Comparison of ENCODE assay signal across 29 mouse cellular contexts in genomic region chr11:109716981-109717380, GRCm38 (mm10). TPM values are rescaled to one million over a fixed set of nuclear protein-coding genes. Genes with fewer than 3 reads are reported as not detected.
DNase-seq lines count a peak whose midpoint lies in the region; ATAC-seq and TF ChIP-seq lines count a peak whose summit lies in the region.
"Had no signal": no experiment of that assay in that cellular context is flagged by ENCODE, and none has a peak within 500 bp of the region (broad histone marks: within the 10 kb centered on the region; RNA-seq: fewer than 3 reads in every experiment).

No protein-coding gene starts in this region.

- ATAC-seq in frontal cortex, adult (ENCODE audit: low TSS enrichment): 0 out of 2 replicates have a peak, but pooled peaks have one; percentile 6
- no peak for ATAC-seq in erythroblast, adult 5-6 weeks (replicated peaks; ENCODE audit: low FRiP score, poor library complexity, severe bottlenecking)
- ATAC-seq: inflammation-experienced regulatory T-cells, adult 6 months; liver, embryonic 12.5 days; liver, postnatal 0 days; lung, postnatal 0 days had no signal

- no peaks in the 10 kb centered on the region for H3K27me3 ChIP-seq in myocyte (ENCODE audit: control insufficient read depth, insufficient read depth, insufficient read length)
- H3K27me3 ChIP-seq: CH12.LX had no signal

- TF ChIP-seq CTCF in layer of hippocampus, adult 2 months (conservative IDR thresholded peaks at IDR 0.05): no peak

- H3ac ChIP-seq in myocyte (ENCODE audit: control insufficient read depth, insufficient read length): no peak overlapping the region

- peaks cover 64% of the 10 kb centered on the region for H3K79me2 ChIP-seq in myocyte (ENCODE audit: control insufficient read depth, insufficient read depth)

- peak overlapping the region; percentile 74; the same call in 1 of the 2 replicates for H3K27ac ChIP-seq in layer of hippocampus, adult 2 months
- H3K27ac ChIP-seq: forebrain, embryonic 12.5 days; hindbrain, embryonic 14.5 days; kidney, embryonic 15.5 days; liver, embryonic 12.5 days; midbrain, embryonic 12.5 days; neural tube, embryonic 13.5 days had no signal

- no peak overlapping the region for H3K4me3 ChIP-seq in layer of hippocampus, adult 2 months
- H3K4me3 ChIP-seq in myocyte: no peak overlapping the region
- H3K4me3 ChIP-seq: forebrain, embryonic 12.5 days; kidney, embryonic 15.5 days; liver, embryonic 12.5 days; megakaryocyte, embryonic 14.5 days; midbrain, embryonic 12.5 days; neural tube, embryonic 13.5 days had no signal

- peak overlapping the region; percentile 87 for H3K4me2 ChIP-seq in myocyte (ENCODE audit: low read depth)
- H3K4me2 ChIP-seq: forebrain, embryonic 12.5 days; heart, embryonic 11.5 days; hindbrain, embryonic 14.5 days; kidney, embryonic 15.5 days; liver, embryonic 12.5 days; midbrain, embryonic 12.5 days; neural tube, embryonic 13.5 days had no signal

- peak; percentile 3 for DNase-seq in cerebellum, adult 11-12 months
- no peak for DNase-seq in cerebellum, postnatal 36 days
- DNase-seq in frontal cortex, postnatal 10 days (ENCODE audit: low spot score in 2 of 2): no peak
- no peak for DNase-seq in layer of hippocampus, adult 2 months (ENCODE audit: low spot score in 2 of 2)
- DNase-seq in layer of hippocampus, adult 18-20 months (ENCODE audit: low spot score in 2 of 2): no peak
- DNase-seq: adrenal gland, postnatal 10 days; cerebellum, postnatal 25 days; heart, postnatal 4 days; kidney, adult 18-20 months; kidney, postnatal 25 days; liver, postnatal 0 days; lung, postnatal 4 days; right cerebral cortex, postnatal 4 days; thymus, adult 2 months; thymus, postnatal 36 days had no signal

- H3K36me3 ChIP-seq in myocyte (ENCODE audit: control insufficient read depth, insufficient read depth): no peaks in the 10 kb centered on the region
- H3K36me3 ChIP-seq: forebrain, embryonic 12.5 days; kidney, embryonic 15.5 days; liver, embryonic 12.5 days; midbrain, embryonic 12.5 days; neural tube, embryonic 13.5 days had no signal

- TF ChIP-seq POLR2A in myocyte (IDR thresholded peaks at IDR 0.05; ENCODE audit: insufficient read length, low read depth): no peak

TF ChIP-seq in myocyte, 11 proteins besides CTCF, POLR2A, EP300 and RAD21:
- TF ChIP-seq E2F4 (IDR thresholded peaks at IDR 0.05; ENCODE audit: insufficient read depth): no peak
- no peak for TF ChIP-seq REST (IDR thresholded peaks at IDR 0.05; ENCODE audit: insufficient read depth, insufficient read length)
- TF ChIP-seq CEBPB (IDR thresholded peaks at IDR 0.05; ENCODE audit: insufficient read depth, poor library complexity, severe bottlenecking): no peak
- peak in 1 of 3 experiments; percentile 7 for TF ChIP-seq MYOG (IDR thresholded peaks at IDR 0.05; ENCODE audit: control insufficient read depth in 1 of 3, insufficient read depth in 1 of 3, insufficient read length in 2 of 3, low read depth in 2 of 3)

RNA-seq across cellular contexts. Expression of gene Fam20a, which starts 5.1 kb away (rescaled TPM):
- total RNA-seq in layer of hippocampus, adult 2 months (2021): 10 to 100 TPM; 13.6 to 16.1 TPM
- total RNA-seq in layer of hippocampus, adult 18-20 months (2021): 10 to 100 TPM; 14.9 to 16.4 TPM
- 72.4 TPM for polyA plus RNA-seq in myocyte (2012; fragmentation: generic; extraction: Trizol)
- total RNA-seq in erythroblast, adult 5-6 weeks (2015; ENCODE audit: low replicate concordance): not detected in 2 replicates
- not detected in 2 replicates for total RNA-seq in erythroblast, adult 5-6 weeks (2017; ENCODE audit: low replicate concordance)

Comparison
In these comparisons a context has a peak if more than half of its experiments do, and no peak if none do; other contexts are left out.
1. RNA of gene Fam20a, which starts 5.1 kb away (total RNA-seq): 14.9 to 16.4 TPM in layer of hippocampus, adult 18-20 months and 13.6 to 16.1 TPM in layer of hippocampus, adult 2 months; not detected in erythroblast, adult 5-6 weeks; every median in the first group is over 10 times any median in the second.